Mouse (Mus musculus) heart, postnatal 10 days (tissue): Measurements from ENCODE around the gene Ptpn3. TPM values are rescaled to one million over a fixed set of nuclear protein-coding genes. Genes with fewer than 3 reads are reported as not detected.

Experiments used
- DNase-seq, 2 experiments: peaks; one replicate each; pipeline ENCODE4 v3.0.0; 2021
- intact Hi-C: fragments of 180-260 bp; cut with DNase I; formaldehyde crosslinking; loops from one replicate; pipeline ENCODE4 v1.15.1; 2025
- total RNA-seq, 2 experiments: library from RNA; stranded (reverse); gene quantifications; 2 replicates each; pipeline ENCODE4 v1.2.3; 2021

Gene Ptpn3
- total RNA-seq, result 10 to 100 TPM; 25.2 to 26.1 TPM

- peak; percentile 88 to 89 for DNase-seq
- intact Hi-C loops, result loop anchor here (2.0 to 5.0 kb wide), 2 partner anchors 21 to 34 kb away; no protein-coding TSS in a partner anchor
Measured at GRCm38 (mm10) chr4:57301410-57302313, at the start of gene Ptpn3. TSS of gene Ptpn3 (minus strand) at chr4:57301837.

- intact Hi-C loops, result no loop called here
- no peak for DNase-seq
Measured at GRCm38 (mm10) chr4:57350541-57350940, 48.9 kb upstream of the Ptpn3 start.

DNA sequence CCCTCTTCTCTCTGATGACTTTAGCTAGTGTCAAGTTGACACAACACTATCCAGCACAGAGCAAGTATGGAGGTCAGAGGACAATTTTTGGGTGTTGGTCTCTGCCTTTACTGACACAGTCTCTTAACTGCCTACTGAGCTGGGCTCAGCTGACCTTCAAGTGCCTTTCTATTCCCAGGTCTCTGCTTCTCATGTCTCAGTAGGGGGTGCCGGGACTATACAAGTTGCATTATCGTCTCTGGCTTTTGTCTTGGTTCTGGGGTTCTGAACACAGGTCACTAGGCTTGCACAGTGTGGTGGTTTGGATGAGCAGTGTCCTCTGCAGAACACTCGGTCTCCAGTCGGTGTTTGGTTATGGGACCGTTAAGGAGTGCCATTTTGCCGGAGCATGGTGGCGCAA, 42.4 kb upstream of the Ptpn3 start:
- DNase-seq, result no peak
- intact Hi-C loops, result no loop called here

GRCm38 (mm10) chr4:57338923-57339322, 37.3 kb upstream of the Ptpn3 start:
- no peak for DNase-seq
- intact Hi-C loops, result no loop called here

GRCm38 (mm10) chr4:57338061-57338460, 36.4 kb upstream of the Ptpn3 start:
- DNase-seq, result no peak
- intact Hi-C loops, result no loop called here

DNA sequence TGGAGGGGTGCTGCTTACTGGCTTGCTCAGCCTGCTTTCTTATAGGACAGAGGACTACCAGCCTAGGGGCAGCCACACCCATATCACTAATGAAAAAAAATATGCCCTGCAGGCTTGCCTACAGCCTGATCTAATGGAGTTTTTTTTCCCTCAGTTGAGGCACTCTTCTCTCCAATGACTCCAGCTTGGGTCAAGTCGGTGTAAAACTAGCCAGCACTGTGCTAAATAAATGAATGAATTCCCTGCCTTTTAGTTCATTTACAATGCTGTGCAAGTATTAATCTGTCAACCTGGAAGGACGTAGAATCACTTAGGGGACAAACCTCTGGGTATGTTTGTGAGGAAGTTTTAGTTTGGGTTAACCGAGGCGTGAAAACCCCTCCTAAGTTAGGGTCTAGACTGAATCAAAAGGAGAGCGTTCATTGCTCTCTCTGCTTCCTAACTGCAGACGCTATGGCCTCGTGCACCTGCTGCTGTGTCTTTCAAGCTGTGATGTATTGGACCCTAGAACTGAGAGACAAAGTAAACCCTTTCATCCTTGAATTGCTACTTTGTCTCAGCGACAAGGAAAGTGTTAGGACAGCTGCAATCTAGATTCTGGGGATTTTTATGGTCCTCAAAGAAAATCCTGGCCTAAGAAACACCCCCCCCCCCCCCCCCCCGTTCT, 33.5 kb upstream of the Ptpn3 start:
- DNase-seq, result no peak
- intact Hi-C loops, result no loop called here

DNA sequence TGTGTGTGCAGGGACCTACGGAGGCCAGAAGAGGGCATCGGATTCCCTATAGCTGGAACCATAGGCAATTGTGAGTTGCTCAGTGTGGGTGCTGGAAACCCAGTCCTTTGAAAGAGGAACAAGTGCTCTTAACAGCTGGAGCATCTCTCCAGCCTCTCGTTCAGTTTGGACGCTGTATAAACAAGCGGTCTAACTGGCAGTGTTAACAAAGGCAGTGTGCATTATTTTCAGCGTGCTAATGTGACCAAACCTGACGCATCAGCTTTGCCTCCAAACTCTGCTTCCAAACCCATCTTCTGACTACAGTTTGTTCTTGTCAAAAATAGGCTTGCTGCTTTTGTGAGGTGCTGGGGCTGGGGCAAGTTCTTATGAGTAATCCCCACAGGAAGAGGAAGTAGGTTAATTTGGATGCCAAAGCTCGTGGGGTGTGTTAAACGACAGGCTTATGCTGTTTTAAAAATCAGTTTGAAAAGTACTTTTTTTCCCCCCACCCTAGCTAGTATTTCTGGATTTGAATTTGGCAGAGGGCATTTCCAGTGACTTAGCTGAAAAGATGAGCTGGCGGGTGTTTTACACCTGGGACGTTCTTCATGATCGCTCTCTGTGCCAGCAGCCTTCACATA, 32.4 kb upstream of the Ptpn3 start:
- intact Hi-C loops, result no loop called here
- DNase-seq, result no peak

- no peak for DNase-seq
- intact Hi-C loops, result no loop called here
Measured at GRCm38 (mm10) chr4:57332511-57332910, 30.9 kb upstream of the Ptpn3 start.

GRCm38 (mm10) chr4:57320606-57321327, 19.1 kb upstream of the Ptpn3 start:
- peak; percentile 32 to 56 for DNase-seq
- intact Hi-C loops, result loop anchor here (2.0 kb wide), 1 partner anchor 58 kb away; no protein-coding TSS in a partner anchor

DNA sequence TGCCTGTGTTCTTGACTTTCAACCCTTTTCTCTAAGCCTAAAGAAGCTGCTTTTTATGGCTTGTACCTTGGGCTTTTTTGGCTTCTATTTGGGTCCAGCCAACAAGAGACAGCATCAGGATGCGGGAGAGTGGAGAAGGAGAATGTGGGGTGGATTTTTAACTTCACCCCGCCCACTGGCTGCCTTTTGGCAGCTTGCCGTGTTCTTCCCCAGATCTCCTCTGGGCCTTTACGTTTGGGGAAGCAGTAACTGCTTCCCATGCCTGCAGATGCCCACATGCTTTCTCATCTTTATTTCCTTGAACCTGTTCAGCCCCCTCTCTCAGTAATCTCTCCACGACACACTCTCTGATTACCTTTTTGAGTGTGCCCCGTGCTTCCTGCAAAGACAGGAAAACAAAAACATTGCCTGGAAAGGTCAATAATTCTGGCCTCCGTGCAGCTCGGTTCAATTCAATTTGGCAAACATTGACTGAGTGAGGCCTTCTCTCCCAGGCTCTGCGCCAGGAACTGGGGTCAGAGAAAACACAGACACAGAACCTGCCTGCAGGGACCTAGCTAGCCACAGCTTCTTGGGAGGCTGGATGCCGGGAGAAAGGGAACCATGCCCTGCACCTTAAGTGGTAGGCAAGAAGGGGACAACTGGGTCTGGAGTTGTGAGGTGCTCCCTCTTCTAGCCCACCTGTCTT, 17.0 kb upstream of the Ptpn3 start:
- intact Hi-C loops, result no loop called here
- peak; percentile 27 to 46 for DNase-seq

- no peak for DNase-seq
- intact Hi-C loops, result no loop called here
Measured at GRCm38 (mm10) chr4:57312256-57313166, 10.9 kb upstream of the Ptpn3 start.

DNA sequence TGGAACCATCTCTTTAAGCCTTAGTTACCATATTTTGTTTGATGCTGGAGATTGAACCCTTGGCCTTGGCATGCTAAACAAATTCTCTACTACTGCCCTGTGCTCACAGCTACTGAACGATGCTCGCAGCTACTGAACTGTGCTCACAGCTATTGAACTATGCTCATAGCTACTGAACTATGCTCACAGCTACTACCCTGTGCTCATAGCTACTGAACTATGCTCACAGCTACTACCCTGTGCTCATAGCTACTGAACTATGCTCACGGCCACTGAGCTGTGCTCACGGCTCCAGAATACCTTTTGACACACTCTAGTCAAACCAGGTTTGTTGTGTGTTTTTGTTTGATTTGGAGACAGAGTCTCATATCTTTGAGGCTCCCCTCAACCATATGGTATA, 10.1 kb upstream of the Ptpn3 start:
- no peak for DNase-seq
- intact Hi-C loops, result no loop called here

- intact Hi-C loops, result no loop called here
- peak; percentile 43 to 56 for DNase-seq
Measured at GRCm38 (mm10) chr4:57308214-57309000, 6.8 kb upstream of the Ptpn3 start.

GRCm38 (mm10) chr4:57307747-57308146, 6.1 kb upstream of the Ptpn3 start:
- intact Hi-C loops, result no loop called here

DNA sequence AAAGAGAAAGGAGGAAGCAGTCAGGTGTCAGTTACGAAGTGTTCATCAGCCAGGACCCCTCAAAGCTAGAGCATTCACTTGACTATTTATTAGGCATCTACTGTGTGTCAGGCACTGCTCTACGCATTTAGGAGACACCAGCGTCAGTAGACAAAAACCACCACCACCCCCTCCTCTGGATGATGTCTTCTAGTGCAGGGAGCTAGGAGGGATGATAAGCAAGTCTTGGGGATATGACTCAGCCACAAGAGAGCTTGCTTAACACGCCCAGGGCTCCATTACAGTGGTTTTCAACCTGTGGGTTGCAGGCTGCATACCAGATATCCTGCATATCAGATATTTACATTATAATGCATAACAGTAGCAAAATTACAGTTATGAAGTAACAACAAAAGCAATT, 4.6 kb upstream of the Ptpn3 start:
- intact Hi-C loops, result no loop called here

More at GRCm38 (mm10) chr4:57307747-57308146, 6.1 kb upstream of the Ptpn3 start:
- no peak for DNase-seq

GRCm38 (mm10) chr4:57305644-57306043, 4.0 kb upstream of the Ptpn3 start:
- no peak for DNase-seq
- intact Hi-C loops, result no loop called here

More for the DNA sequence above, 4.6 kb upstream of the Ptpn3 start:
- DNase-seq, result no peak

GRCm38 (mm10) chr4:57300469-57301409, 898 bp downstream of the Ptpn3 start:
- no peak for DNase-seq
- intact Hi-C loops, result loop anchor here (2.0 to 5.0 kb wide), 2 partner anchors 20 to 33 kb away; no protein-coding TSS in a partner anchor
